Mouse (Mus musculus) brown adipose tissue, adult 24 weeks (tissue): ENCODE measurements around the gene Slfn2. TPM values are rescaled to one million over a fixed set of nuclear protein-coding genes. Genes with fewer than 3 reads are reported as not detected.

Source experiments
- H3K27ac ChIP-seq: fragments of 200-500 bp; replicated peaks from 2 replicates; pipeline ENCODE4 v1.5.1; 2012; ENCODE audit warnings: low read depth, mild to moderate bottlenecking, low read length
- H3K4me1 ChIP-seq: fragments of 200-500 bp; 2 replicates; pipeline ENCODE4 v1.6.1; 2012; ENCODE audit warnings: low read length, mixed read lengths; ENCODE audit not compliant: control insufficient read depth, insufficient read depth, insufficient read length
- H3K4me3 ChIP-seq: fragments of 200-500 bp; 2 replicates; pipeline ENCODE4 v1.5.1; 2012; ENCODE audit warnings: low read depth, mild to moderate bottlenecking, low read length, moderate library complexity; ENCODE audit not compliant: insufficient read depth
- polyA plus RNA-seq: library from polyadenylated mRNA; stranded (reverse); fragments of >200 nt; gene quantifications from 2 replicates; pipeline ENCODE4 v1.2.4, GENCODE M21; 2012; ENCODE audit not compliant: missing spikeins, insufficient read depth, insufficient read length

Gene Slfn2
- polyA plus RNA-seq, 1 experiment = 3.5 TPM

DNA sequence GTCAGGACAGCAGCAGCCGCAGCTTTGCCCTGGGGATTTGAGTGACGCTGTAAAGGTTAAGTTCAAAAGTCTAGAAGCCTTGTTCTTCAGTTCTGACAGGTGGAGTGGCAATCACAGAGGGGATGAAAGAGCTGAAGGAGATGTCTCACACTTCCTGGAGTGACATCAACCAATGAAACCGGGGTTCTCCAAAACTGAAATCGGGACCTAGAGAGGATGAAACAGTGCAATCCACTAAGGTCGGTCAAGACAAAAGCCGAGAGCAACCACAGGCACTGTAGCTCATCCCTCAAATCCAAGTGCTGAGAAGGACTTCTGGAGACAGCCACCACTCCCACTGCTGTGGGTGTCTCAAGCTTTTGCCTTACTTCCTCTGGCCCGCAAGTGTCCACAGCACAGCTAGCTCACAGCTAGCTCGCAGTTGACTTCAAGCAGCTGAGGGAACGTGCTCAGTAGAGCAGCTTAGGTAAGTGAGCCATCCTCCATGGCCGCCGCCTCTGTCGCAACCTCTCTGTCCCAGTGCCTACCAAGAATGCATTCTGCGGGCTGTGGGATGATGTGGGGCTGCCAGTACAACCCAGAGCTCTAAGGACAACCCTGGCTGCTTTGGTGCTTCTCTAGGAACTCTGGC lies 51.8 kb downstream of the Slfn2 start, which contains the start of gene Slfn1:
Gene Slfn1 (plus strand): TSS at position 253 of the 631 bp plus-strand sequence.
- Histone ChIP-seq H3K4me1 (no peaks in the 10 kb centered on the region), H3K4me3 (no peak within 1 kb of the TSS), H3K27ac (no peak within 1 kb of the TSS)

DNA sequence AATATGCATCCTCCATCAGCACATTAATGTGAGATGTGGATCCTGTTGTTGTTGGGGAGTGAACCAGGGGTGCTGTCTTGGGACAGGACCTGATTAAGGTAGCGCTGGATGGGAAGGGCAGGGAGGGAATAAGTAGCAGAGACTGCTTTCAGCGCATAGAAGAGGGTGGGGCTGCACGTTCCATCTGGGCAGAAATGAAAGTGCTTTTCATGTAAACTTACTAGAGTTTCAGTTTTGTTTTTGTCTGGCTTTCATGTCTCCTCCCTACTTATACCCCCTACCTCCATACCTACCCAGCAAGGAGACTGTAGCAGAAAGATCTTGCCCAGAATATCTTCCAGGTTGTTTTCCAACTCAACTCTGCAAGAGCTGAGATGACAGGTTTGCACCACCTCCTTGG lies 53.1 kb downstream of the Slfn2 start:
- H3K4me3 ChIP-seq = no peak overlapping the region
- no peak overlapping the region for H3K27ac ChIP-seq
- no peaks in the 10 kb centered on the region for H3K4me1 ChIP-seq

Other genes starting within 250 kb of the Slfn2 start
- gene Rffl, start 193.9 kb upstream of the Slfn2 start, polyA plus RNA-seq = 4.3 and 6.3 TPM in 2 replicates
- 13.4 and 21.8 TPM in 2 replicates for gene Rad51d, start 174.5 kb upstream of the Slfn2 start, polyA plus RNA-seq
- 0.79 TPM in 1 of 2 replicates, not detected in the other for gene Fndc8, start 173.0 kb upstream of the Slfn2 start, polyA plus RNA-seq
- 3.8 and 6.7 TPM in 2 replicates for gene Nle1, start 156.7 kb upstream of the Slfn2 start, polyA plus RNA-seq
- 9.1 and 14.2 TPM in 2 replicates for gene Unc45b, start 154.6 kb upstream of the Slfn2 start, polyA plus RNA-seq
- gene Slfn5, start 113.8 kb upstream of the Slfn2 start, polyA plus RNA-seq = 28.7 and 30.4 TPM in 2 replicates
- gene Slfn9, start 73.3 kb upstream of the Slfn2 start, polyA plus RNA-seq = 0.55 and 0.92 TPM in 2 replicates
- gene Slfn8, start 44.3 kb upstream of the Slfn2 start, polyA plus RNA-seq = 0.79 and 2.6 TPM in 2 replicates
- gene Slfn1, start 51.7 kb downstream of the Slfn2 start, polyA plus RNA-seq = not detected in 2 replicates
- gene Slfn4, start 110.1 kb downstream of the Slfn2 start, polyA plus RNA-seq = not detected in 2 replicates
- gene Slfn3, start 126.2 kb downstream of the Slfn2 start, polyA plus RNA-seq = 0.75 and 0.95 TPM in 2 replicates
- gene Slfn14, start 221.6 kb downstream of the Slfn2 start, polyA plus RNA-seq = not detected in 2 replicates
- gene Ap2b1, start 233.9 kb downstream of the Slfn2 start, polyA plus RNA-seq = 21.0 and 26.5 TPM in 2 replicates
- gene Pex12, start 237.5 kb downstream of the Slfn2 start, polyA plus RNA-seq = 4.2 and 9.8 TPM in 2 replicates